Comparison of ENCODE assay signal across 9 mouse cellular contexts in the genomic region with DNA sequence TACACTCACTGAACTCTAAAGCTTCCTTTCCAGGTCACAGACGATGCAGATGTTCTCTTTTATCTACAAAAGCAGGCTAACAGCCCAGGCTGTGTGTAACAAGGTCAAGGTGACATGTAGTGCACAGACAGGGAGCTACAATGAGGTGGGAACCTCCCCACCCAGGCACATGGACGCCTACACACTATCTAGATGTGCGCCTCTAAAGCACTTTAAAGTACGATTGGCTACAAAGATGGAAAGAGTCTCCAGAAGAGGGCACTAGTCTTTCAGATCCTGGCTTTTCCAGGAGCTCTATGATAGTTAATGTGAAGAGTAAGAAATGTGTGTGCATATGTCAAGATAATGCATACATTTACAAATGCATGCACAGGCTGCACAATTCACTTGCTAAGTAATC.
DNase-seq lines count a peak whose midpoint lies in the region; ATAC-seq and TF ChIP-seq lines count a peak whose summit lies in the region.
"Had no signal": no experiment of that assay in that cellular context is flagged by ENCODE, and none has a peak within 500 bp of the region (broad histone marks: within the 10 kb centered on the region; RNA-seq: fewer than 3 reads in every experiment).

No protein-coding gene starts in this region.

- intact Hi-C loops in left cerebral cortex, adult 2 months (cut with DNase I), result loop anchor here (5.0 kb wide), 1 partner anchor 142 kb away; no protein-coding TSS in a partner anchor
- intact Hi-C loops in left cerebral cortex, postnatal 36 days (cut with DNase I), result loop anchor here (10.0 kb wide), 1 partner anchor 140 kb away; no protein-coding TSS in a partner anchor

- peak; percentile 56 for TF ChIP-seq CTCF in left cerebral cortex, adult 2 months (IDR thresholded peaks at IDR 0.05)

- no peaks in the 10 kb centered on the region for H3K27me3 ChIP-seq in splenic B cell, adult 2 months (ENCODE audit: control insufficient read depth, insufficient read depth, low read length, poor library complexity, severe bottlenecking)

- H3K4me3 ChIP-seq in left cerebral cortex, adult 2 months, result no peak overlapping the region

- ATAC-seq in activated CD4-positive, CD25-positive, alpha-beta regulatory T cell, adult 4 months, result peak; percentile 69

- DNase-seq in embryo, embryonic 10.5 days (ENCODE audit: low spot score), result peak; percentile 42
- DNase-seq in embryo, embryonic 10 days (ENCODE audit: low spot score), result no peak
- no peak for DNase-seq in left cerebral cortex, adult 2 months (ENCODE audit: extremely low spot score in 1 of 2, low spot score in 2 of 2)
- DNase-seq in left cerebral cortex, postnatal 36 days (ENCODE audit: low spot score in 2 of 2), result no peak
- peak; percentile 16 for DNase-seq in splenic B cell, adult 2 months (ENCODE audit: low read depth, low spot score)
- DNase-seq in testis, postnatal 14 days (ENCODE audit: low spot score), result no peak
- DNase-seq in urinary bladder, adult 2 months (ENCODE audit: low spot score), result no peak
- DNase-seq: adrenal gland, postnatal 10 days had no signal

- H3K27ac ChIP-seq in left cerebral cortex, adult 2 months, result no peak overlapping the region

- H3K36me3 ChIP-seq in splenic B cell, adult 2 months (ENCODE audit: control insufficient read depth, insufficient read depth, low read length, poor library complexity, severe bottlenecking), result peaks cover 30% of the 10 kb centered on the region

Comparison
In these comparisons a context has a peak if more than half of its experiments do, and no peak if none do; other contexts are left out.
1. DNase-seq: peak in embryo, embryonic 10.5 days (single experiment) and splenic B cell, adult 2 months (single experiment); none in embryo, embryonic 10 days (single experiment), left cerebral cortex, adult 2 months (0 of 2), left cerebral cortex, postnatal 36 days (0 of 2), testis, postnatal 14 days (single experiment) and urinary bladder, adult 2 months (single experiment).